Mouse (Mus musculus) urinary bladder, postnatal 36 days (tissue): ENCODE data around the gene N4bp2.

Experiments
- DNase-seq, 2 experiments: peaks; one replicate each; pipeline ENCODE4 v3.0.0; 2022; ENCODE audit warnings: low spot score in 2 of 2, mixed read lengths in 1 of 2

The N4bp2 gene

DNA sequence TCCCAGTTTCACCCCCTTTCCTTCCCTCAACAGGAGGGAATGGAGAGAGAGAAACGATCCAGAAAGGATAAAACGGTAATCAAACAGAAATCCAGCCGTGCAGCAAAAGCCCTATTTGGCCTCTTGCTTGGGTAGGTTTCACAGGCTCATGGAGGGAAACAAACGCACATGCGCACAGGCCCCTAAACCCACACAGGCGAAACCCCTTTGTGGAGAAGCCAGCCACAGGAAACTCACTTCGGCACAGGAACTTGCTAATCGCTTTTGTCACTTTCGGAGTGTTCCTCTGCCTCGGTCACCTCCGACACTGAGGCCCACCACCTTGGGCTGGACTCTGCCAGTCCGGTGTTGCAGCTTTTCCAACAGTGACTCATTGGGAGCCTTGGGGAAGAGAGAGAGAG lies 100.0 kb downstream of the N4bp2 start:
- DNase-seq: peak in 1 of 2 experiments; percentile 19

GRCm38 (mm10) chr5:65864486-65864885 lies 101.2 kb downstream of the N4bp2 start:
- DNase-seq: no peak

- DNase-seq: no peak
Measured at GRCm38 (mm10) chr5:65864946-65865345, 101.6 kb downstream of the N4bp2 start.

GRCm38 (mm10) chr5:65866591-65866990 lies 103.3 kb downstream of the N4bp2 start:
- no peak for DNase-seq

- no peak for DNase-seq
Measured at GRCm38 (mm10) chr5:65867380-65868116, 104.2 kb downstream of the N4bp2 start.

DNA sequence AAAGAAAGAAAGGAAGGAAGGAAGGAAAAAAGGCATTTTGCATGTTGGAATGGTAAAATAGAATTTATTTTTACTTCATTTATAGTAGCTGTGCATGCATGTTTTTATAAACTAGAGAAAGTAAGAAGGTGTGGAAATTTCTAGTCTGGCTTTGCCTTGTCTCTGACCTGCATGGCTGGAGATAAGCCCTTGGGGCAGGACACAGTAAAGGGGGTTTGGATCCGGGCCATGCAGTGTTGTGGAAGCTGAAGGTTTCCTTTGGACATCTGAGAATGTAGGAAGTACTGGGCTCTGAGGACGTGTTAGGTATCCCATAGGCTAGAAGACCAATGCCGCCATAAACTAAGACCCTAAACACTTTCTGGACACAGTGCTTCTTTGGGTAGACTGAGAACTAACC lies 105.1 kb downstream of the N4bp2 start:
- no peak for DNase-seq

DNA sequence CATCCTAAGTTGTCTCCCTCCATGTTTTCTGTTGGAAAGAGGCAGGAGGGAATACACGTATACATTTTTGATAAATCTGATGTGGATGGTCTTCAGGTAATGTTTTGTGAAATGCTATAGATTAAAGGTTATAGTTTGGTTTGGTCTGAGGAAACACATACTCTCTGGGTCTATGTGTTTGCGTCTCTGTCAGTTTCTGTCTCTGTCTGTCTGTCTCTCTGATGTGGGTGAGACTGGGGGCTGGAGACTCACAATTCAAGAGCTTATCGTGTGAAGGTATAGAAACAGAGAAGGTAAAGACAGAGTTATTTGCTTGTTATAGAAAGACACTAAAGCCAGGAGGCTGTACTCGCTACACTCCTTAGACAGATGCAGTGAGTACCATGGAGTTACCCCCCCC lies 106.3 kb downstream of the N4bp2 start:
- DNase-seq: no peak

- DNase-seq: no peak
Measured at GRCm38 (mm10) chr5:65871276-65871875, 108.1 kb downstream of the N4bp2 start.

DNA sequence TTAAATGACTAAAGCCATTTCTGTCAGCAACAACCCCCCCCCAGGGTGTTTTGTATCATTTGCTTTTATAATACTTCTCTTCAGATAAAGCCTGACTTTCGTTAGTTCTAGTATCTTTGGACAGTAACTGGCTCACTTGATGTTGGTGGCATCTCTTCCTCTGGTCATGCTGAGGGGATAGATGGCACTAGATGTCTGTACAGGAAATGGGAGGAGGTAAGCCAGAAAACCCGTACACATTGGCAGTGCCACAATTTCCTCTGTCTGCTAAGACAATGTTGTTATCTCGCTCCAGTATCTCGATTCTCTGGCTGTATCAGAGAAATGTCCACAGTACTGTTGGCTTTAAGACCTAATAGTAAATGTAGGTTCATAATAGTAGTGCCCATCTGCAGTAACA lies 109.9 kb downstream of the N4bp2 start:
- no peak for DNase-seq

GRCm38 (mm10) chr5:65875269-65875668 lies 111.9 kb downstream of the N4bp2 start:
- no peak for DNase-seq

- no peak for DNase-seq
Measured at GRCm38 (mm10) chr5:65878367-65878766, 115.0 kb downstream of the N4bp2 start.
